Mouse (Mus musculus) ES-Bruce4 (cell line): ENCODE results near the gene Gm44502.

Experiments
- CTCF ChIP-seq: IDR thresholded peaks from one replicate; pipeline ENCODE4 v1.8.1; 2011; ENCODE audit warnings: low read depth, low read length
- POLR2A ChIP-seq: IDR thresholded peaks from one replicate; pipeline ENCODE4 v1.8.1; 2011; ENCODE audit warnings: low read length; ENCODE audit not compliant: insufficient read depth

GRCm38 (mm10) chr15:89474596-89475292 lies 45.2 kb upstream of the Gm44502 start:
- TF ChIP-seq CTCF (no peak), POLR2A (no peak)
